Mouse (Mus musculus): ENCODE results near the gene Cyth1. TPM values are rescaled to one million over a fixed set of nuclear protein-coding genes. Genes with fewer than 3 reads are reported as not detected.
A peak's percentile ranks its signal among the peaks of the same experiment; 100 is the strongest.

Cyth1 gene
- polyA plus RNA-seq, 1 experiment from 2014 or later: 24.0 TPM

DNA sequence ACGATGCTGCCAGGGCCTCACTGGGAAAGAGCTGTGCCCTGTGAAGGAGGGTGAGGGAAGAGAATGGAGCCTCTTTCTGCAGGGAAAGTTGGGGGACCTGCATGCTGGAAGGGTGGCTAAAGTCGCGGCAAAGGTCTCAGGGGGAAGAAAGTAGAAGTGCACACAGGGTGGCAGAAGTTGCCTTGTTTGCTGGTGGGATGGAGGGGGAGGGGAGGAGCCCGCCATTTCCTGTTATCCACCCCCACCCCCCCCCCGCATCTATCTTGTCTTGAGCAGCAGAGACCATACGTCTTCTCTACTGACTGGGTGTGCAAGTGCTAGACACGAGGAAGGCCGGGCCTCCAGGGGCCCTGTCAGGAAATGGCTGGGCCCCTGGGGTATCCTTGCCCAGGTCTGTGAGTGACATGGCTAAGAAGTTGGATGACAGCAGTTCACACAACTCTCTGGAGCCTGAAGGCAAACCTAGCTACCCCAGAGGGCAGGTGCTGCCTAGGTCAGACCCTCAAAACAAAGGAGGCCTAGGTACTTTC lies 133.7 kb downstream of the Cyth1 start:
- 53% methylated on average over 8 of the region's 8 CpGs for WGBS
- Histone ChIP-seq H3K36me3 (ENCODE audit: control insufficient read depth, insufficient read depth) (no peaks in the 10 kb centered on the region), H3K9ac (ENCODE audit: low read length) (no peak overlapping the region), H3K4me2 (ENCODE audit: low read depth, low read length) (no peak overlapping the region), H3K27me3 (ENCODE audit: control insufficient read depth, insufficient read depth, low read length) (no peaks in the 10 kb centered on the region), H3K9me3 (replicated peaks; ENCODE audit: control insufficient read depth, low read length) (no peaks in the 10 kb centered on the region), H3K27ac (ENCODE audit: low read length) (no peak overlapping the region), H3K4me1 (ENCODE audit: control insufficient read depth, insufficient read depth, low read length) (peaks cover 14% of the 10 kb centered on the region), H3K4me3 (ENCODE audit: low read length) (no peak overlapping the region)
- ATAC-seq (replicated peaks; ENCODE audit: extremely low read depth, insufficient read depth, low FRiP score): no peak

DNA sequence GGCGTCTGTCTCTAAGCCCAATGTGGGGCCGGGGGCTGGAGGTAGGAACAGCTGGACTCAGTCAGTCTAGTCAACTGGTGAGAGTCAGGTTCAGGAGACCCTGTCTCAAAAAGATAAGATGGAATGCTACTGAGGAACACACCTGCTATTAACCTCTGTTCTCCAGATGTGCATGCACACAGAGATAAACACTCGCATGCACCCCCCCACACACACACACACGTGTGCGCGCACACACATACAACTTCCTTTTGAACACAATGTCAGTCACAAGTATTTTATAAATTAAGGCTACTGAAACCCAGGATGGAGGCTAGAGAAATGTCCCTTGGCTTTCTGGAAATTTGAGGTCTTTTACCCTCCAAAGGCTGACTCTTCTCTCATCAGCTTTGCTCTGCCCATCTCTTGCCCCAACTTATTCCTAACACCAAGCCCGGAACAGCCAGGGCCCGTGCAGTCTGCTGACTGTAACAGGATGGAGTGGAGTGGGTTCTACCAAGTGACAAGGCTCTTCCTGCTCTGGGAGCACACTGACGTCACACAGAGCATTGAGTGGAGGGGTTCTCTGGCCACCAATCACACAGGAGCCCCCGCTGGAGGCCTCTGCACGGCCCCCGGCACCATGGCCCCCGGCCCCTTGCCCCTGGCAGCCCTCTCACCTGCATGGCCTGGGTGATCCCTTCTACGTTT lies 134.7 kb downstream of the Cyth1 start:
- H3K9me3 ChIP-seq (replicated peaks; ENCODE audit: control insufficient read depth, low read length): no peaks in the 10 kb centered on the region
- no peak overlapping the region for H3K4me3 ChIP-seq (ENCODE audit: low read length)
- 66% methylated on average over 14 of the region's 14 CpGs for WGBS
- ATAC-seq (replicated peaks; ENCODE audit: extremely low read depth, insufficient read depth, low FRiP score): no peak
- H3K27ac ChIP-seq (ENCODE audit: low read length): no peak overlapping the region
- no peak overlapping the region for H3K4me2 ChIP-seq (ENCODE audit: low read depth, low read length)
- H3K9ac ChIP-seq (ENCODE audit: low read length): no peak overlapping the region
- H3K27me3 ChIP-seq (ENCODE audit: control insufficient read depth, insufficient read depth, low read length): no peaks in the 10 kb centered on the region
- 0 out of 2 replicates have a peak, but pooled peaks cover 6% of the 10 kb centered on the region for H3K4me1 ChIP-seq (ENCODE audit: control insufficient read depth, insufficient read depth, low read length)
- no peaks in the 10 kb centered on the region for H3K36me3 ChIP-seq (ENCODE audit: control insufficient read depth, insufficient read depth)

GRCm38 (mm10) chr11:118104001-118104400 lies 144.4 kb downstream of the Cyth1 start:
- Histone ChIP-seq H3K4me2 (ENCODE audit: low read depth, low read length) (no peak overlapping the region), H3K36me3 (ENCODE audit: control insufficient read depth, insufficient read depth) (no peaks in the 10 kb centered on the region), H3K27ac (ENCODE audit: low read length) (no peak overlapping the region), H3K9me3 (replicated peaks; ENCODE audit: control insufficient read depth, low read length) (no peaks in the 10 kb centered on the region), H3K4me1 (ENCODE audit: control insufficient read depth, insufficient read depth, low read length) (peaks cover 3% of the 10 kb centered on the region; the same call in 1 of the 2 replicates), H3K9ac (ENCODE audit: low read length) (no peak overlapping the region), H3K27me3 (ENCODE audit: control insufficient read depth, insufficient read depth, low read length) (no peaks in the 10 kb centered on the region), H3K4me3 (ENCODE audit: low read length) (no peak overlapping the region)
- 9% methylated on average over 5 of the region's 5 CpGs for WGBS
- peak; percentile 47; the same call in 1 of the 2 replicates for ATAC-seq (replicated peaks; ENCODE audit: extremely low read depth, insufficient read depth, low FRiP score)

GRCm38 (mm10) chr11:118103383-118103782 lies 145.0 kb downstream of the Cyth1 start:
- no peak for ATAC-seq (replicated peaks; ENCODE audit: extremely low read depth, insufficient read depth, low FRiP score)
- no peak overlapping the region for H3K4me2 ChIP-seq (ENCODE audit: low read depth, low read length)
- H3K36me3 ChIP-seq (ENCODE audit: control insufficient read depth, insufficient read depth): no peaks in the 10 kb centered on the region
- H3K27ac ChIP-seq (ENCODE audit: low read length): no peak overlapping the region
- H3K9ac ChIP-seq (ENCODE audit: low read length): no peak overlapping the region
- H3K4me3 ChIP-seq (ENCODE audit: low read length): no peak overlapping the region
- 85% methylated on average over 5 of the region's 5 CpGs for WGBS
- no peaks in the 10 kb centered on the region for H3K27me3 ChIP-seq (ENCODE audit: control insufficient read depth, insufficient read depth, low read length)
- no peaks in the 10 kb centered on the region; the same call in 1 of the 2 replicates for H3K4me1 ChIP-seq (ENCODE audit: control insufficient read depth, insufficient read depth, low read length)
- no peaks in the 10 kb centered on the region for H3K9me3 ChIP-seq (replicated peaks; ENCODE audit: control insufficient read depth, low read length)

DNA sequence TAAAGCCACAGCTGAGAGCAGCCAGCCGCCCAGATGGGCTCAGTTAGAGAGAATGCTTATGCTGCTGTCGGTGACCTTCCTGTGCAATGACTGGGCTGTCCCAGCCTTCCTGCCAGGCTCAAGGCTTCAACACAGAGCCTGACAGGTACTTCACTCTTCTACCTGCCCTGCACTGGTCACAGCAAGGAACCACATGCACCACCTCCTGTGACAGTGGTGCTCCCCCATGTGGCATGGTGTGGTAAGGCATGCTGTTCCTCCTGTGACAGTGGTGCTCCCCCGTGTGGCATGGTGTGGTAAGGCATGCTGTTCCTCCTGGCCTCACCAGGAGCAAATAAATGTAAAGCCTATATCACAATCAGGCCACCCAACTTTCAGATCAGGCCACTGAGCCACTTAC lies 145.6 kb downstream of the Cyth1 start:
- Histone ChIP-seq H3K9me3 (replicated peaks; ENCODE audit: control insufficient read depth, low read length) (no peaks in the 10 kb centered on the region), H3K4me1 (ENCODE audit: control insufficient read depth, insufficient read depth, low read length) (no peaks in the 10 kb centered on the region; the same call in 1 of the 2 replicates), H3K9ac (ENCODE audit: low read length) (no peak overlapping the region), H3K4me2 (ENCODE audit: low read depth, low read length) (no peak overlapping the region), H3K27me3 (ENCODE audit: control insufficient read depth, insufficient read depth, low read length) (no peaks in the 10 kb centered on the region), H3K27ac (ENCODE audit: low read length) (no peak overlapping the region), H3K4me3 (ENCODE audit: low read length) (no peak overlapping the region), H3K36me3 (ENCODE audit: control insufficient read depth, insufficient read depth) (no peaks in the 10 kb centered on the region)
- 55% methylated on average over 3 of the region's 3 CpGs for WGBS
- peak; percentile 43; the same call in 1 of the 2 replicates for ATAC-seq (replicated peaks; ENCODE audit: extremely low read depth, insufficient read depth, low FRiP score)

- 45% methylated on average over 9 of the region's 9 CpGs for WGBS
- no peaks in the 10 kb centered on the region for H3K36me3 ChIP-seq (ENCODE audit: control insufficient read depth, insufficient read depth)
- no peaks in the 10 kb centered on the region for H3K9me3 ChIP-seq (replicated peaks; ENCODE audit: control insufficient read depth, low read length)
- H3K9ac ChIP-seq (ENCODE audit: low read length): no peak overlapping the region
- no peak for ATAC-seq (replicated peaks; ENCODE audit: extremely low read depth, insufficient read depth, low FRiP score)
- no peak overlapping the region for H3K4me2 ChIP-seq (ENCODE audit: low read depth, low read length)
- H3K4me3 ChIP-seq (ENCODE audit: low read length): no peak overlapping the region
- H3K27ac ChIP-seq (ENCODE audit: low read length): no peak overlapping the region
- H3K27me3 ChIP-seq (ENCODE audit: control insufficient read depth, insufficient read depth, low read length): no peaks in the 10 kb centered on the region
- H3K4me1 ChIP-seq (ENCODE audit: control insufficient read depth, insufficient read depth, low read length): no peaks in the 10 kb centered on the region
Observed at GRCm38 (mm10) chr11:118101133-118101532, 147.3 kb downstream of the Cyth1 start.

- Histone ChIP-seq H3K9ac (ENCODE audit: low read length) (no peak overlapping the region), H3K36me3 (ENCODE audit: control insufficient read depth, insufficient read depth) (no peaks in the 10 kb centered on the region), H3K27ac (ENCODE audit: low read length) (no peak overlapping the region), H3K9me3 (replicated peaks; ENCODE audit: control insufficient read depth, low read length) (no peaks in the 10 kb centered on the region), H3K4me1 (ENCODE audit: control insufficient read depth, insufficient read depth, low read length) (no peaks in the 10 kb centered on the region), H3K27me3 (ENCODE audit: control insufficient read depth, insufficient read depth, low read length) (no peaks in the 10 kb centered on the region), H3K4me2 (ENCODE audit: low read depth, low read length) (no peak overlapping the region), H3K4me3 (ENCODE audit: low read length) (no peak overlapping the region)
- ATAC-seq (replicated peaks; ENCODE audit: extremely low read depth, insufficient read depth, low FRiP score): no peak
- 39% methylated on average over 2 of the region's 2 CpGs for WGBS
Observed at GRCm38 (mm10) chr11:118096736-118097135, 151.7 kb downstream of the Cyth1 start.

GRCm38 (mm10) chr11:118095004-118095403 lies 153.4 kb downstream of the Cyth1 start:
- no peak overlapping the region for H3K9ac ChIP-seq (ENCODE audit: low read length)
- H3K27ac ChIP-seq (ENCODE audit: low read length): no peak overlapping the region
- no peaks in the 10 kb centered on the region for H3K4me1 ChIP-seq (ENCODE audit: control insufficient read depth, insufficient read depth, low read length)
- H3K27me3 ChIP-seq (ENCODE audit: control insufficient read depth, insufficient read depth, low read length): no peaks in the 10 kb centered on the region
- H3K36me3 ChIP-seq (ENCODE audit: control insufficient read depth, insufficient read depth): no peaks in the 10 kb centered on the region
- H3K9me3 ChIP-seq (replicated peaks; ENCODE audit: control insufficient read depth, low read length): no peaks in the 10 kb centered on the region
- H3K4me3 ChIP-seq (ENCODE audit: low read length): no peak overlapping the region
- no peak for ATAC-seq (replicated peaks; ENCODE audit: extremely low read depth, insufficient read depth, low FRiP score)
- H3K4me2 ChIP-seq (ENCODE audit: low read depth, low read length): no peak overlapping the region
- 80% methylated on average over 9 of the region's 9 CpGs for WGBS

DNA sequence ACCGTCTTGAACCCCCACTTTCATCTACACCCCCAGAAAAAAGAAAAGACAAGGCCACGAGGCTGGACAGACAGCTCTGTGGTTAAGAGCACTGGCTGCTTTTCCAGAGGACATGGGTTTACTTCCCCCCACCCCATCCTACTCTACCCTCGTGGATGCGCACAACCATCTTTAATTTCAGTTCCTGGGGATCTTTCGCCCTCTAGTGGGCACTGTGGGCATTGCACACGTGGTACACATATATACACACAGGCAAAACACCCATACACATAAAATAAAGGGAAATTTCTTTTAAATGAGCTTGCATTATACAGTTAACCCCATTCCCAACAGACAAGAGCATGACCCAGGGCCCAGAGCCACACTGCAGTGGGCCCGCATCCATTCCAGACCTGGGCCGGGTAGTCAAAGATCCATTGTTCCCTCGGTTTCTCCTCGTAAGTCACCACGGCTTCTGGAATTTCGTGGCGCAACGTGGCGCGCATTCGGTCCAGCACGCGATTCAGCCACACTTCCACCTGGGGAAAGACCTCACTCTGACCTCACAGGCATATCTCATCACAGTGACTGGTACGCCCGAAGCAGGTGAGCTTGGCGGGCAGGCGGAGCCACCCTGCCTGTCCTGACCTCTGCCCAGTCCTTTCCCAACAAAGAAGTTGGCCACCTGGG lies 157.3 kb downstream of the Cyth1 start:
- Histone ChIP-seq H3K27me3 (ENCODE audit: control insufficient read depth, insufficient read depth, low read length) (no peaks in the 10 kb centered on the region), H3K9ac (ENCODE audit: low read length) (no peak overlapping the region), H3K27ac (ENCODE audit: low read length) (no peak overlapping the region), H3K4me3 (ENCODE audit: low read length) (no peak overlapping the region), H3K4me1 (ENCODE audit: control insufficient read depth, insufficient read depth, low read length) (no peaks in the 10 kb centered on the region), H3K9me3 (replicated peaks; ENCODE audit: control insufficient read depth, low read length) (no peaks in the 10 kb centered on the region), H3K4me2 (ENCODE audit: low read depth, low read length) (no peak overlapping the region), H3K36me3 (ENCODE audit: control insufficient read depth, insufficient read depth) (no peaks in the 10 kb centered on the region)
- ATAC-seq (replicated peaks; ENCODE audit: extremely low read depth, insufficient read depth, low FRiP score): no peak
- WGBS: 84% methylated on average over 23 of the region's 23 CpGs

All from heart, embryonic 16.5 days (tissue).